ENCODE assay signal across 11 mouse cellular contexts in the genomic region with DNA sequence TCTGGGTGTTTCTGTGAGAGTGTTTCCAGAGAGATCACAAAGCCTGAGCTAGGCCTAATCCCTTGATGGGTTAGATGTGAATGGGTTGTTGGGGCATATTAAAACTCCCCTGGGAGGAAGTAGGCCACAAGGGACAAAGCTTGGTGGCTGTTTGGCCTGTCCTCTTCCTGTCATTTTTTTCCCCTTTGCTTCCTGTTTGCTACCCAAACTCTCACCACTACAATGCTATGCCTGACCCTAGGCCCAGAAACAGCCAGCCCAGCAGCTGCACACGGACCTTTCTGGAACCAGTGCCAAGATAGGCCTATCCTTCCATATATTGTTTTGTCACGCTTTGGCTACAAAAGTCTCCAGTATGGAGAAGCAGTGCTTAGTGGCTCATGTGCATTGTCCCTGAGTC. TPM values are rescaled to one million over a fixed set of nuclear protein-coding genes. Genes with fewer than 3 reads are reported as not detected.
DNase-seq lines count a peak whose midpoint lies in the region; ATAC-seq lines count a peak whose summit lies in the region.
"Had no signal": no experiment of that assay in that cellular context is flagged by ENCODE, and none has a peak within 500 bp of the region (broad histone marks: within the 10 kb centered on the region; RNA-seq: fewer than 3 reads in every experiment).

No protein-coding gene starts in this region.

- H3K9ac ChIP-seq in lung, embryonic 15.5 days, result no peak overlapping the region
- H3K9ac ChIP-seq in heart, embryonic 12.5 days, result no peak overlapping the region
- H3K9ac ChIP-seq: limb, embryonic 13.5 days had no signal

- 40% methylated on average over 2 of the region's 2 CpGs for WGBS in lung, embryonic 15.5 days
- WGBS in heart, embryonic 12.5 days, result 63% methylated on average over 2 of the region's 2 CpGs

- H3K4me2 ChIP-seq in lung, embryonic 15.5 days, result no peak overlapping the region
- H3K4me2 ChIP-seq in heart, embryonic 12.5 days, result no peak overlapping the region
- H3K4me2 ChIP-seq: limb, embryonic 13.5 days had no signal

- peak; percentile 32 for DNase-seq in adrenal gland, postnatal 10 days
- no peak for DNase-seq in adrenal gland, postnatal 4 days (ENCODE audit: low spot score in 2 of 2)
- DNase-seq in lung, postnatal 36 days, result no peak
- DNase-seq in kidney, postnatal 14 days, result peak; percentile 60
- no peak for DNase-seq in left cerebral cortex, adult 18-20 months (ENCODE audit: low spot score in 2 of 2)
- no peak for DNase-seq in embryo, embryonic 9.5 days (ENCODE audit: extremely low spot score)
- DNase-seq: cerebellum, adult 2 months had no signal

- H3K36me3 ChIP-seq in lung, embryonic 15.5 days, result no peaks in the 10 kb centered on the region
- H3K36me3 ChIP-seq in heart, embryonic 12.5 days, result peaks cover 14% of the 10 kb centered on the region

- no peak for ATAC-seq in lung, embryonic 15.5 days (ENCODE audit: borderline replicate concordance, extremely low read depth, low FRiP score, low TSS enrichment)
- no peak for ATAC-seq in heart, embryonic 12.5 days (ENCODE audit: insufficient number of reproducible peaks, low FRiP score)

- no peaks in the 10 kb centered on the region for H3K4me1 ChIP-seq in lung, embryonic 15.5 days
- peaks cover 13% of the 10 kb centered on the region for H3K4me1 ChIP-seq in heart, embryonic 12.5 days (replicated peaks)
- H3K4me1 ChIP-seq: limb, embryonic 13.5 days had no signal

- H3K27me3 ChIP-seq in lung, embryonic 15.5 days, result no peaks in the 10 kb centered on the region
- H3K27me3 ChIP-seq in heart, embryonic 12.5 days (replicated peaks), result no peaks in the 10 kb centered on the region
- H3K27me3 ChIP-seq: limb, embryonic 13.5 days had no signal

- no peak overlapping the region for H3K4me3 ChIP-seq in lung, embryonic 15.5 days
- H3K4me3 ChIP-seq in heart, embryonic 12.5 days, result no peak overlapping the region
- H3K4me3 ChIP-seq: erythroblast, embryonic 14.5 days; limb, embryonic 13.5 days had no signal

- peak overlapping the region; percentile 55 for H3K27ac ChIP-seq in lung, embryonic 15.5 days
- peak overlapping the region; percentile 11; the same call in 1 of the 2 replicates for H3K27ac ChIP-seq in heart, embryonic 12.5 days (ENCODE audit: poor library complexity, severe bottlenecking)
- H3K27ac ChIP-seq: limb, embryonic 13.5 days had no signal

- no peaks in the 10 kb centered on the region for H3K9me3 ChIP-seq in lung, embryonic 15.5 days
- no peaks in the 10 kb centered on the region for H3K9me3 ChIP-seq in heart, embryonic 12.5 days (replicated peaks)

RNA-seq across cellular contexts. Expression of a gene that starts 11.0 kb away (rescaled TPM):
- 10 to 100 TPM; 35.1 to 40.0 TPM for total RNA-seq in adrenal gland, postnatal 10 days (2021)
- total RNA-seq in adrenal gland, postnatal 4 days (2021), result 10 to 100 TPM; 41.7 to 43.8 TPM
- 69.6 and 70.8 TPM in 2 replicates for polyA plus RNA-seq in lung, embryonic 15.5 days (2015; fragmentation: Nextera tagmentation; extraction: Ambion mirVana)
- 25.8 and 29.4 TPM in 2 replicates for polyA plus RNA-seq in heart, embryonic 12.5 days (2016; fragmentation: Nextera tagmentation; extraction: Ambion mirVana)
- total RNA-seq in left cerebral cortex, adult 18-20 months (2021), result 10 to 100 TPM; 34.3 to 34.6 TPM

RNA-seq across cellular contexts. Expression of a gene that starts 33.0 kb away (rescaled TPM):
- total RNA-seq in adrenal gland, postnatal 10 days (2021), result 10 to 100 TPM; 27.7 to 34.4 TPM
- total RNA-seq in adrenal gland, postnatal 4 days (2021), result 10 to 100 TPM; 38.9 to 41.3 TPM
- polyA plus RNA-seq in lung, embryonic 15.5 days (2015; fragmentation: Nextera tagmentation; extraction: Ambion mirVana), result 39.1 and 40.1 TPM in 2 replicates
- 21.2 and 22.5 TPM in 2 replicates for polyA plus RNA-seq in heart, embryonic 12.5 days (2016; fragmentation: Nextera tagmentation; extraction: Ambion mirVana)
- 10 to 100 TPM; 30.4 to 32.7 TPM for total RNA-seq in left cerebral cortex, adult 18-20 months (2021)

RNA-seq across cellular contexts. Expression of a gene that starts 33.0 kb away (rescaled TPM):
- total RNA-seq in adrenal gland, postnatal 10 days (2021), result 100 to 1,000 TPM; 120 to 174 TPM
- total RNA-seq in adrenal gland, postnatal 4 days (2021), result 100 to 1,000 TPM; 149 to 165 TPM
- polyA plus RNA-seq in lung, embryonic 15.5 days (2015; fragmentation: Nextera tagmentation; extraction: Ambion mirVana), result 25.8 and 30.9 TPM in 2 replicates
- 15.7 and 19.1 TPM in 2 replicates for polyA plus RNA-seq in heart, embryonic 12.5 days (2016; fragmentation: Nextera tagmentation; extraction: Ambion mirVana)
- total RNA-seq in left cerebral cortex, adult 18-20 months (2021), result 10 to 100 TPM; 16.0 to 31.9 TPM

RNA-seq across cellular contexts. Expression of a gene that starts 59.2 kb away (rescaled TPM):
- total RNA-seq in adrenal gland, postnatal 10 days (2021), result 10 to 100 TPM; 41.0 to 44.6 TPM
- 10 to 100 TPM; 61.0 to 61.5 TPM for total RNA-seq in adrenal gland, postnatal 4 days (2021)
- polyA plus RNA-seq in lung, embryonic 15.5 days (2015; fragmentation: Nextera tagmentation; extraction: Ambion mirVana), result 65.0 and 65.6 TPM in 2 replicates
- 46.8 and 48.1 TPM in 2 replicates for polyA plus RNA-seq in heart, embryonic 12.5 days (2016; fragmentation: Nextera tagmentation; extraction: Ambion mirVana)
- total RNA-seq in left cerebral cortex, adult 18-20 months (2021), result 10 to 100 TPM; 10.6 to 12.7 TPM

Comparison
In these comparisons a context has a peak if more than half of its experiments do, and no peak if none do; other contexts are left out.
1. DNase-seq: peak in adrenal gland, postnatal 10 days (single experiment) and kidney, postnatal 14 days (single experiment); none in adrenal gland, postnatal 4 days (0 of 2), lung, postnatal 36 days (single experiment), left cerebral cortex, adult 18-20 months (0 of 2) and embryo, embryonic 9.5 days (single experiment).